Mouse (Mus musculus): ENCODE data around the gene Lrrk1. TPM values are rescaled to one million over a fixed set of nuclear protein-coding genes. Genes with fewer than 3 reads are reported as not detected.
A peak's percentile ranks its signal among the peaks of the same experiment; 100 is the strongest.

Lrrk1 gene
- polyA plus RNA-seq, 1 experiment from 2014 or later, result 4.7 TPM

DNA sequence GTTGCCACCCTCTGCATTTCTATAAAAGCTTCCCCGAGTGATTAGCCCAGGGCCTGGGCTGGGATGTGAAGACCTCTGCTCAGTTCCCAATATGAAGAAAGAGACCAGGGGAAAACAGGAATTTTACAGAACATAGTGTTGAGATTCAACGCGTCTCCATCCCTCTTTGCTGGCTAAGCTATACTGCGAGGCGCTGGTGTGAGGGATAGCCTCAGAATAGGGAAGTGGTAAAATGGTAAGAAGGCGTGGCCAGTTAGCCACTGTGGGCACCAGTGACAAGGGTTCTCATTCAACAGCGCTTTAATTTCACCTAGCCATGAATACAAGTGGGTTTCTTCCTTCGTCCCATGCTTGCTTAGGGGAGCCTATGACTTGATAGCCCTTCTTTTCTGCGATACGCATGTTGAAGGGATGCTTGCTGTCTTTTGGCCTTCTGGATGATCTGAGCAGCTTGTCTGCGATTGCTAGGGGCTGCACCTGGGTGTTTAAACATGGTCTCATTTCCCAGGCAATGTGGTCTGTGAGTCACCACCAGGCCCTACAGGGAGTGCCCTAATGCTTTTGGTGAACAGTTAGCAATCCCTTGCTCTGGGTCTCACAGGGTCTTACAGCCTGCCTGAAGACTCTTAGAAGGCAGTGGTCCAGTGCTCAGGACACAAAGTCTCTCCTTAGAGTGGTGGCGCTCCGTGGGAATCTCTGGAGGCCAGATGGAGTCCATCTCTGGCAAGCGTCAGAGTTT is 84.1 kb downstream of the Lrrk1 start:
- peaks cover 6% of the 10 kb centered on the region; the same call in 1 of the 2 replicates for H3K4me1 ChIP-seq (replicated peaks)
- no peak for DNase-seq (ENCODE audit: low spot score)
- WGBS, result 94% methylated on average over 14 of the region's 14 CpGs
- H3K36me3 ChIP-seq, result no peaks in the 10 kb centered on the region
- H3K27me3 ChIP-seq (ENCODE audit: insufficient read depth, poor library complexity, severe bottlenecking), result no peaks in the 10 kb centered on the region
- H3K4me3 ChIP-seq, result no peak overlapping the region
- H3K27ac ChIP-seq, result no peak overlapping the region
- no peaks in the 10 kb centered on the region for H3K9me3 ChIP-seq

DNA sequence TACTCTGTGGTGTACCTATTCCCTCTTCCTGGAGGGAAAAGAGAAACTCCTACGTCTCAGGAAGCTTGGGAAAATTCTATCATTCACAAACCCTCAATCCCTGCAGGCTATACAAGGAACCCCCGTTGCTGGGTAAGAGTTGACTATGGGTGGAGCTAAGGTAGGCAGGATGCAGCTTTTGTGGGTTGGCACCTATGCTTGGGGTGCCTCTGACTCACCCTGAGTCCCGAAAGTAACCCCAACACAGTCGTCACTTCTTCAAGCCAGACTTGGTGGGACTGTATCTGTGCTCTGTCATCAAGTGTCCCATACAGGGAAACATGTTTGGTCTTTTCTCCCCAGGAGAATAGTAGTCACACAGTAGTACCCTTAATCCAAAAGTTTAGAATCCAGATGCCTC is 86.7 kb downstream of the Lrrk1 start:
- H3K36me3 ChIP-seq, result no peaks in the 10 kb centered on the region
- peaks cover 14% of the 10 kb centered on the region for H3K4me1 ChIP-seq (replicated peaks)
- DNase-seq (ENCODE audit: low spot score), result no peak
- no peaks in the 10 kb centered on the region for H3K27me3 ChIP-seq (ENCODE audit: insufficient read depth, poor library complexity, severe bottlenecking)
- no peak overlapping the region for H3K27ac ChIP-seq
- H3K9me3 ChIP-seq, result no peaks in the 10 kb centered on the region
- WGBS, result 76% methylated on average over 4 of the region's 4 CpGs
- H3K4me3 ChIP-seq, result no peak overlapping the region

DNA sequence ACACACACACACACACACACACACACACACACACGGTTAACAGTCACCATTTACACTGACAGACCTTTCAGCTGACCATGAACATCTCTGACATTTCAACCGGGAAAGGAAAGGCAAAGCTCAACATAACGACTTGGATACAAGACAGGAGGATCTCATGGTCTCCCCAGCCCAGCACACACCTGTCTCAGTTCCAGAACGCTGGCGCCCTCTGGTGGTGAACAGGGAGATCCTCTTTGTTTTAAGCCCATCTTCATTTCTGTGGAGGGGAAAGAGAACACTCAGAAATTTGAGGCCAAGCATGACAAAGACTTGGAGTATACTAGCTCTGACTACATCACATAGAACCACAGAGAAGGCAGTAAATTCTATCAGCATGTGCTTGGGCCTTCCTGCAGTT is 87.5 kb downstream of the Lrrk1 start:
- WGBS, result 12% methylated on average over 5 of the region's 5 CpGs
- peak; percentile 82 for DNase-seq (ENCODE audit: low spot score)
- Histone ChIP-seq H3K4me1 (replicated peaks) (peaks cover 14% of the 10 kb centered on the region), H3K4me3 (no peak overlapping the region), H3K36me3 (no peaks in the 10 kb centered on the region), H3K27ac (no peak overlapping the region), H3K9me3 (no peaks in the 10 kb centered on the region), H3K27me3 (ENCODE audit: insufficient read depth, poor library complexity, severe bottlenecking) (no peaks in the 10 kb centered on the region)

DNA sequence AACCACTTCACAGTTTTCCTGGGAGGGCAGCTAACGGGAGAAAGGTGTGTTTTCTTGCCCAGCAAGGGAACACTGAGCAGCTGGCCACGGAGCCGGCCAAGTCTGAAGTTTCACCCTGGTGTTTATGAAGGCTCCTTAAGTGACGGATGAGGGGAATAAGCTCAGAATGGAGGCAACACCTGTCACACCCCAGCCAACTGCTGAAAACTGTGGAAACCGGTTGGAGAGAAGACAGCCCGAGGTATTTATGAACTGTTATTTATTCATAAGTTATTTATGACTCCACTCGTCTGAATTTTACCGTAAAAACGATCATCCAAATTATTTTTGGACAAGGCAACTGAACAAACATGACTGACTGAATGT is 90.5 kb downstream of the Lrrk1 start:
- Histone ChIP-seq H3K9me3 (no peaks in the 10 kb centered on the region), H3K27me3 (ENCODE audit: insufficient read depth, poor library complexity, severe bottlenecking) (peaks cover 14% of the 10 kb centered on the region), H3K4me3 (no peak overlapping the region), H3K4me1 (replicated peaks) (peaks cover 31% of the 10 kb centered on the region), H3K27ac (no peak overlapping the region), H3K36me3 (no peaks in the 10 kb centered on the region)
- no peak for DNase-seq (ENCODE audit: low spot score)
- WGBS, result 86% methylated on average over 9 of the region's 9 CpGs

- 57% methylated on average over 12 of the region's 12 CpGs for WGBS
- Histone ChIP-seq H3K4me3 (no peak overlapping the region), H3K27me3 (ENCODE audit: insufficient read depth, poor library complexity, severe bottlenecking) (peaks cover 15% of the 10 kb centered on the region)
These were observed 91.1 kb downstream of the Lrrk1 start for GRCm38 (mm10) chr7:66296921-66297655.

DNA sequence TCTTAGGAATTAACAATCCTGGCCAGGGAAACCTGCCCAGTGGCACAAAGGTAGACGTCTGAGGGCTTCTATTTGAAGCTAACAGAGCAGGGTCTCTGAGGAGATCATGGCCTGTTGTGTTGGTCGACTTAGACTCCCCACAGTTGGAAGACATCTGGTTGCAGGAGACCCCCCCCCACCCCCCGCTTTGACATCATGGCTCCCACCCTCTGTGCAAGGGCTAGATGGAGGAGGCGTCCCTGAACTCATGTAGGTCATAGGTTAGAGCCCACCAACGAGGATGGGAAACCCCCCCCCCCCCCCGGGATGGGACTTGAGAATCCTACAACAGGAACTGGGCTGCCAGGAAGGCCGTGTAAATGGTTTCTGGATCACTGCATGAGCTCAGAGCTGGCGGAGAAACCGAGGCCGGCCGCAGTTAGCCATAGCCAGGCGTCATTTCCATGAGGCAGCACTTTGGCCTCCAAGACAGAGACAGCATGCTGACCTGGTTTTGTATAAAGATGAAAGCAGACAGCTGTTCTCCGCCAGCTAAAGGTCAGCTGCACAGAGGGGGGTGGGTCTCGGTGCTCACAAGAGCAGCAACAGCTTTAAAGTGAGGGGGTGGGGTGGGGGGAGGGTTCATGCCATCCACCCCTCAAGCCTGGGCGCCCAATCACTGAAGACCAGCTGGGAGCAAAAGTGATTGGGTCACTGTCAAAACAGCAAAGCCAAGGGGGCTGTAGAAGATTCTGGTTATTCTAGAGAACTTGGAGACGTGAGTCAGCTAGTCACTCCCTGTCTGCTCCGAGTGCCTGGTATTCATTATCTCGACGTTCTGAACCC is 95.4 kb downstream of the Lrrk1 start:
- 33% methylated on average over 19 of the region's 19 CpGs for WGBS
- DNase-seq (ENCODE audit: low spot score), result peak; percentile 76
- peaks cover 42% of the 10 kb centered on the region for H3K4me1 ChIP-seq (replicated peaks)
- H3K36me3 ChIP-seq, result peaks cover 3% of the 10 kb centered on the region; the same call in 1 of the 2 replicates
- H3K27me3 ChIP-seq (ENCODE audit: insufficient read depth, poor library complexity, severe bottlenecking), result peaks cover 42% of the 10 kb centered on the region
- H3K4me3 ChIP-seq, result no peak overlapping the region
- H3K27ac ChIP-seq, result no peak overlapping the region
- no peaks in the 10 kb centered on the region for H3K9me3 ChIP-seq

More at GRCm38 (mm10) chr7:66296921-66297655, 91.1 kb downstream of the Lrrk1 start:
- Histone ChIP-seq H3K27ac (no peak overlapping the region), H3K9me3 (no peaks in the 10 kb centered on the region), H3K36me3 (no peaks in the 10 kb centered on the region), H3K4me1 (replicated peaks) (peaks cover 36% of the 10 kb centered on the region)
- no peak for DNase-seq (ENCODE audit: low spot score)

- DNase-seq (ENCODE audit: low spot score), result no peak
- WGBS, result 79% methylated on average over 8 of the region's 8 CpGs
- Histone ChIP-seq H3K27me3 (ENCODE audit: insufficient read depth, poor library complexity, severe bottlenecking) (peaks cover 42% of the 10 kb centered on the region), H3K27ac (no peak overlapping the region), H3K4me1 (replicated peaks) (peaks cover 35% of the 10 kb centered on the region), H3K36me3 (peaks cover 10% of the 10 kb centered on the region; the same call in 1 of the 2 replicates), H3K9me3 (no peaks in the 10 kb centered on the region), H3K4me3 (no peak overlapping the region)
These were observed 96.1 kb downstream of the Lrrk1 start for GRCm38 (mm10) chr7:66292010-66292409.

DNA sequence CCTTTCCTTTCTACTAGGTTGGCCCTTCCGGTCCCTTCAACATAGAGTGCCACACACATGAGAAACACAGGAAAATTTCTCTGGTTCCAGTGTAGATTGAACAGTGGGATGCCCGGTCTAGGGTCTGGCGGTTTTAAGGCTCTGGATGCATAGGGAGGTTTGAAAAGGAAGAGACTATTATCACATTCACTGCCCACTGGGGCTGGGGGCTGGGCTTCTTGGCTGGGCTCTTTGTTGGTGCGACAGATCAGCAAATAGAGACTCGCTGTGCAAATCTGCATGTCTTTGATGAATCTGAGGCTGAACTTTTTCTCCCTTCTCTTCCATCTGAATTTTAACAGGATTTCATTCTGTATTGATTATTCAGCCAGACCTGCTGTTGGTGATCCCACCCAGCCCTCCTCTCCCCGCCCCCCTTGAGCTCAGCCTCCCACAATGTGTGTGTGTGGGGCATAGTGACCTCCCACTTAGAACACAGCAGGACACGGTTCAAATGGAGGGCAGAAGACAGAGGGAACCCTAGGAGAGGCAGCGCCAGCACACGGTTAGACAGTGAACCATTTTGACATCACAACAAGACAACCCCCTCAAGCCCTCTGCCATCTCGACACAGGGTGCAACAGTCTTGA is 105.1 kb downstream of the Lrrk1 start:
- WGBS, result 11% methylated on average over 10 of the region's 10 CpGs
- Histone ChIP-seq H3K4me3 (peak overlapping the region; percentile 32), H3K27ac (peak overlapping the region; percentile 66), H3K9me3 (no peaks in the 10 kb centered on the region), H3K36me3 (peaks cover 8% of the 10 kb centered on the region; the same call in 1 of the 2 replicates), H3K27me3 (ENCODE audit: insufficient read depth, poor library complexity, severe bottlenecking) (peaks cover 29% of the 10 kb centered on the region), H3K4me1 (replicated peaks) (peaks cover 29% of the 10 kb centered on the region)
- DNase-seq (ENCODE audit: low spot score), result peak; percentile 34

DNA sequence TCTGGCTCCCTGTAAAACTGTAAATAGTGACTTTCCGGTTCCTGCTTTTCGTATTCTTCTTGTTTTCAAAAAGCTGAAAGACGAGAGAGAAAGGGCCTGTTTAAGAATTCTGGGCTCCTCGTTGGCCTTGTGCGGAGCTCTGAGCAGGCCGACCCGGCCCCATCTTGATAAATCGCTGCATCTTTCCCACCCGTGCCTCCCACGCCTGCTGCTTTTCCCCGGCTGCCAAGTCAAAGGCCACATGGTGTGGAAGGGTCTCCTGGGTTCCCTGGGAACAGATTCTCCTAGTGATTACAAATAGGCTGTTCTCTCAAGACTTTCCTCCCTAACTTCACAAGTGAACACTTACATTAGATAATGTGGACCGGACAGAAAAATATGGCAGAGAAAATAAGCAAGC is 105.9 kb downstream of the Lrrk1 start:
- DNase-seq (ENCODE audit: low spot score), result no peak
- peaks cover 29% of the 10 kb centered on the region for H3K27me3 ChIP-seq (ENCODE audit: insufficient read depth, poor library complexity, severe bottlenecking)
- 59% methylated on average over 12 of the region's 12 CpGs for WGBS
- H3K9me3 ChIP-seq, result no peaks in the 10 kb centered on the region
- no peak overlapping the region for H3K4me3 ChIP-seq
- peaks cover 29% of the 10 kb centered on the region for H3K4me1 ChIP-seq (replicated peaks)
- H3K36me3 ChIP-seq, result 0 out of 2 replicates have a peak, but pooled peaks cover 2% of the 10 kb centered on the region
- H3K27ac ChIP-seq, result peak overlapping the region; percentile 6; the same call in 1 of the 2 replicates

DNA sequence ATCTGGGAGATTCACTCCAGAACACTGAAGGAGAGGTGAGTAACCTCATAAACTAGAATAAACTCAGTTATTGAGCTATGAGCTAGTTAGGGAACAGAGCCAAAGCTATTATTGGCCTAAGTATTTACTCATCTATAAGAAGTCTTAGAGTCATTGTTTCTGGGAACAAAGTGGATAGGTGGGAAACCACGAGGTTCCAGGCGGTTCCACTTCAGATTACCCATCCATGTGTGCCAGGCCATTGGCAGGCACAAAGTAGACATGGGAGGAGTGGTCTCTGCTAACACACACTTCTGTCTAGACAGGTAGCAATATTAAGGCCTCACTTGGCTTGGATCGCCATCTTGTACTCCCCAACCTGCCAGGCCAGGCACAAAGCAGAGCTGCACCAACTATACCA is 110.1 kb downstream of the Lrrk1 start:
- no peak overlapping the region for H3K27ac ChIP-seq
- peaks cover 11% of the 10 kb centered on the region; the same call in 1 of the 2 replicates for H3K27me3 ChIP-seq (ENCODE audit: insufficient read depth, poor library complexity, severe bottlenecking)
- no peaks in the 10 kb centered on the region for H3K9me3 ChIP-seq
- no peak for DNase-seq (ENCODE audit: low spot score)
- 88% methylated on average over 3 of the region's 3 CpGs for WGBS
- peaks cover 19% of the 10 kb centered on the region for H3K4me1 ChIP-seq (replicated peaks)
- no peak overlapping the region for H3K4me3 ChIP-seq
- no peaks in the 10 kb centered on the region for H3K36me3 ChIP-seq

- Histone ChIP-seq H3K27me3 (ENCODE audit: insufficient read depth, poor library complexity, severe bottlenecking) (no peaks in the 10 kb centered on the region), H3K27ac (no peak overlapping the region), H3K4me3 (no peak overlapping the region), H3K36me3 (peaks cover 7% of the 10 kb centered on the region), H3K9me3 (0 out of 2 replicates have a peak, but pooled peaks cover 3% of the 10 kb centered on the region), H3K4me1 (replicated peaks) (no peaks in the 10 kb centered on the region)
- WGBS, result 94% methylated on average over 5 of the region's 5 CpGs
- no peak for DNase-seq (ENCODE audit: low spot score)
These were observed 114.7 kb downstream of the Lrrk1 start for GRCm38 (mm10) chr7:66273494-66273893.

DNA sequence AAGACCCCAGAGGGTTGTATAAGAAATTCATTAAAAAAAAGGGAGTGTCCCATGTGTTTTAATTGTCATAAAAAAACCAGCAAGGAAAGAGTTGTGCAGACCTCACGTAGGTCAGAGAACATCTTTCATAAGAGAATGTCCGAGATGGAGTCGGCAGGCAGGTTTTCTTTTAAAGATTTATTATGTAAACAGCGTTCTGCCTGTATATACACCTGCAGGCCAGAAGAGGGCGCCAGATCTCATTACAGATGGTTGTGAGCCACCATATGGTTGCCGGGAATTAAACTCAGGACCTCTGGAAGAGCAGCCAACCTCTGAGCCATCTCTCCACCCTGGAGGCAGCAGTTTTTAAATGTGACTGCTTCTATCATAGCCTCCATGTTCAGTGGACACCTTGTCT is 116.9 kb downstream of the Lrrk1 start:
- Histone ChIP-seq H3K36me3 (peaks cover 7% of the 10 kb centered on the region), H3K4me1 (replicated peaks) (no peaks in the 10 kb centered on the region), H3K9me3 (0 out of 2 replicates have a peak, but pooled peaks cover 3% of the 10 kb centered on the region), H3K4me3 (no peak overlapping the region), H3K27ac (no peak overlapping the region), H3K27me3 (ENCODE audit: insufficient read depth, poor library complexity, severe bottlenecking) (no peaks in the 10 kb centered on the region)
- 72% methylated on average over 6 of the region's 6 CpGs for WGBS
- no peak for DNase-seq (ENCODE audit: low spot score)
